Mouse (Mus musculus) lung, adult 2 months (tissue): ENCODE measurements around the gene Ston2.

Source experiments
- CTCF ChIP-seq: fragments of 200-500 bp; IDR thresholded peaks from 2 replicates; pipeline ENCODE4 v1.5.1; 2011; ENCODE audit warnings: mild to moderate bottlenecking, low read length, control low read depth; ENCODE audit not compliant: insufficient read depth
- POLR2A ChIP-seq: fragments of 200-500 bp; IDR thresholded peaks from 2 replicates; pipeline ENCODE4 v1.6.1; 2011; ENCODE audit warnings: low read depth, mild to moderate bottlenecking, control low read depth, low read length, borderline replicate concordance; ENCODE audit errors: extremely low read depth

- no peak for TF ChIP-seq POLR2A
- TF ChIP-seq CTCF, result no peak
Observed at GRCm38 (mm10) chr12:91606651-91607050, 181.5 kb downstream of the Ston2 start.
